Mouse (Mus musculus) thymus, postnatal 25 days (tissue): Measurements from ENCODE around the gene Gm8677.
"Not testable (repeated sequence)": the region's sequence is repeated elsewhere in the genome, so short reads cannot be mapped to it uniquely, and the experiment has no call there.

Experiments used
- DNase-seq: peaks from one replicate; pipeline ENCODE4 v3.0.0; 2022

Gm8677 gene

DNA sequence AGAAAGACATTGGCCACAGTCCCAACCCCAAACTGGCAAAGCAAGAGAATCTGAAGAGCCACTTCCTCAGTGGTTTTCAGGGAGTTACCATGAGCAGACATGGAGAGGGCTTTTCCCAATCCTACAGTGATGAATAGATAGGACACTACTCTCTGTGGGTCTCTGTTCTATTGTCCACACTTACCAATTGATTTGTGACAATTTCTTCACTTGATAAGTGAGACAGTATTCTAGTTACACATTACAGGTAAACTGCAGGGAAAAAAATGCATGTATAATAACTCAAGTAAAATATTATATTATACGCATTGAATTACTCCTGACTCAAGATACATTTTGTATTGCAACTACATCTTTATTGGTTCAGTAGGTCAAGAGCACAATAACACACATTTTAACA is at the start of gene Gm8677:
TSS of gene Gm8677 (minus strand) at position 101 of the 400 bp plus-strand sequence.
- DNase-seq = not testable (repeated sequence)

DNA sequence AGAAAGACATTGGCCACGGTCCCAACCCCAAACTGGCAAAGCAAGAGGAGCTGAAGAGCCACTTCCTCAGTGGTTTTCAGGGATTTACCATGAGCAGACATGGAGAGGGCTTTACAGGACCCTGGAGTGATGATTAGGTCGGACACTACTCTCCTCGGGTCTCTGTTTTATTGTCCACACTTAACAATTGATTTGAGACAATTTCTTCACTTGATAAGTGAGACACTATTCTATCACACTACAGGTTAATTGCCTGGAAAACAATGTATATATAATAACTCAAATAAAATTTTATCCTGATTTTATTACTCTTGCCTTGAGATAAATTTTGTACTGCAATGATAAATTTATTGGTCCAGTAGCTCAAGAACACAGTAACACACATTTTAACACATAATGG is 30.6 kb upstream of the Gm8677 start, which contains the start of gene Gm4201:
TSS of gene Gm4201 (minus strand) at position 101 of the 400 bp plus-strand sequence.
- not testable (repeated sequence) for DNase-seq

DNA sequence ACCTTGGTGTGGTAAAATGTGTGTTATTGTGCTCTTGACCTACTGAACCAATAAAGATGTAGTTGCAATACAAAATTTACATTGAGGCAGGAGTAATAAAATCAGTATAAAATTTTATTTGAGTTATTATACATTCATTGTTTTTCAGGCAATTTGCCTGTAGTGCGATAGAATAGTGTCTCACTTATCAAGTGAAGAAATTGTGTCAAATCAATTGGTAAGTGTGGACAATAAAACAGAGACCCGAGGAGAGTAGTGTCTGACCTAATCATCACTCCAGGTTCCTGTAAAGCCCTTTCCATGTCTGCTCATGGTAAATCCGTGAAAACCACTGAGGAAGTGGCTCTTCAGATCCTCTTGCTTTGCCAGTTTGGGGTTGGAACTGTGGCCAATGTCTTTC is 12.0 kb downstream of the Gm8677 start, which contains the start of gene Vmn1r152:
TSS of gene Vmn1r152 (plus strand) at position 301 of the 400 bp plus-strand sequence.
- not testable (repeated sequence) for DNase-seq

DNA sequence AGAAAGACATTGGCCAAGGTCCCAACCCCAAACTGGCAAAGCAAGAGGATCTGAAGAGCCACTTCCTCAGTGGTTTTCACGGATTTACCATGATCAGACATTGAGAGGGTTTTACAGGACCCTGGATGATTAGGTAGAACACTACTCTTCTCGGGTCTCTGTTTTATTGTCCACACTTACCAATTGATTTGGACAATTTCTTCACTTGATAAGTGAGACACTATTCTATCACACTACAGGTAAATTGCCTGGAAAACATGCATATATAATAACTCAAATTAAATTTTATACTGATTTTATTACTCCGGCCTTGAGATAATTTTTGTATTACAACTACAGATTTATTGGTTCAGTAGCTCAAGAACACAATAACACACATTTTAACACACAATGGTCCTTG is 35.1 kb downstream of the Gm8677 start, which contains the start of gene Vmn1r151:
TSS of gene Vmn1r151 (minus strand) at position 101 of the 400 bp plus-strand sequence.
- not testable (repeated sequence) for DNase-seq
